Mouse (Mus musculus): ENCODE results near the gene Sart3. TPM values are rescaled to one million over a fixed set of nuclear protein-coding genes. Genes with fewer than 3 reads are reported as not detected.

Sart3 gene
- polyA plus RNA-seq, 1 experiment from 2014 or later: 32.0 TPM

- H3K36me3 ChIP-seq: no peaks in the 10 kb centered on the region
- H3K4me1 ChIP-seq: no peaks in the 10 kb centered on the region
- H3K4me3 ChIP-seq: no peak overlapping the region
- H3K9me3 ChIP-seq: no peaks in the 10 kb centered on the region
- H3K27me3 ChIP-seq (replicated peaks): peaks cover 50% of the 10 kb centered on the region
- ATAC-seq (ENCODE audit: extremely low read depth, insufficient number of reproducible peaks, low FRiP score, low TSS enrichment): no peak
- H3K9ac ChIP-seq: no peak overlapping the region
- no peak overlapping the region for H3K27ac ChIP-seq (replicated peaks)
- WGBS: 81% methylated on average over 10 of the region's 10 CpGs
- H3K4me2 ChIP-seq: no peak overlapping the region
These were observed 49.9 kb downstream of the Sart3 start for GRCm38 (mm10) chr5:113722224-113723013.

- Histone ChIP-seq H3K36me3 (no peaks in the 10 kb centered on the region), H3K9me3 (no peaks in the 10 kb centered on the region), H3K4me2 (no peak overlapping the region), H3K27me3 (replicated peaks) (peaks cover 34% of the 10 kb centered on the region), H3K4me1 (no peaks in the 10 kb centered on the region), H3K4me3 (no peak overlapping the region), H3K27ac (replicated peaks) (no peak overlapping the region), H3K9ac (no peak overlapping the region)
- no peak for ATAC-seq (ENCODE audit: extremely low read depth, insufficient number of reproducible peaks, low FRiP score, low TSS enrichment)
- whole genome bisulfite sequencing: 69% methylated on average over 8 of the region's 8 CpGs
These were observed 53.1 kb downstream of the Sart3 start for GRCm38 (mm10) chr5:113719221-113719661.

- 9% methylated on average over 12 of the region's 12 CpGs for WGBS
- Histone ChIP-seq H3K27ac (replicated peaks) (no peak overlapping the region), H3K36me3 (no peaks in the 10 kb centered on the region), H3K4me3 (no peak overlapping the region), H3K9ac (no peak overlapping the region), H3K27me3 (replicated peaks) (peaks cover 22% of the 10 kb centered on the region; the same call in 1 of the 2 replicates), H3K9me3 (no peaks in the 10 kb centered on the region), H3K4me2 (no peak overlapping the region), H3K4me1 (no peaks in the 10 kb centered on the region)
- no peak for ATAC-seq (ENCODE audit: extremely low read depth, insufficient number of reproducible peaks, low FRiP score, low TSS enrichment)
These were observed 55.5 kb downstream of the Sart3 start for GRCm38 (mm10) chr5:113716581-113717388.

- no peak overlapping the region for H3K9ac ChIP-seq
- peaks cover 14% of the 10 kb centered on the region; the same call in 1 of the 2 replicates for H3K27me3 ChIP-seq (replicated peaks)
- H3K36me3 ChIP-seq: no peaks in the 10 kb centered on the region
- no peak for ATAC-seq (ENCODE audit: extremely low read depth, insufficient number of reproducible peaks, low FRiP score, low TSS enrichment)
- H3K4me3 ChIP-seq: no peak overlapping the region
- no peak overlapping the region for H3K4me2 ChIP-seq
- 56% methylated on average over 2 of the region's 2 CpGs for WGBS
- no peak overlapping the region for H3K27ac ChIP-seq (replicated peaks)
- no peaks in the 10 kb centered on the region for H3K9me3 ChIP-seq
- no peaks in the 10 kb centered on the region for H3K4me1 ChIP-seq
These were observed 59.4 kb downstream of the Sart3 start for GRCm38 (mm10) chr5:113712861-113713260.

- no peaks in the 10 kb centered on the region for H3K9me3 ChIP-seq
- H3K4me3 ChIP-seq: no peak overlapping the region
- no peaks in the 10 kb centered on the region for H3K36me3 ChIP-seq
- no peaks in the 10 kb centered on the region for H3K4me1 ChIP-seq
- WGBS: 50% methylated on average over 21 of the region's 21 CpGs
- ATAC-seq (ENCODE audit: extremely low read depth, insufficient number of reproducible peaks, low FRiP score, low TSS enrichment): no peak
- H3K27me3 ChIP-seq (replicated peaks): peaks cover 20% of the 10 kb centered on the region
- H3K27ac ChIP-seq (replicated peaks): no peak overlapping the region
- H3K9ac ChIP-seq: no peak overlapping the region
- no peak overlapping the region for H3K4me2 ChIP-seq
These were observed 68.3 kb downstream of the Sart3 start for GRCm38 (mm10) chr5:113703803-113704585.

GRCm38 (mm10) chr5:113700388-113701023 lies 71.8 kb downstream of the Sart3 start:
- no peak overlapping the region for H3K9ac ChIP-seq
- no peaks in the 10 kb centered on the region for H3K36me3 ChIP-seq
- no peaks in the 10 kb centered on the region for H3K9me3 ChIP-seq
- H3K4me2 ChIP-seq: no peak overlapping the region
- no peak for ATAC-seq (ENCODE audit: extremely low read depth, insufficient number of reproducible peaks, low FRiP score, low TSS enrichment)
- H3K27me3 ChIP-seq (replicated peaks): peaks cover 21% of the 10 kb centered on the region
- no peak overlapping the region for H3K4me3 ChIP-seq
- 70% methylated on average over 19 of the region's 19 CpGs for whole genome bisulfite sequencing
- H3K4me1 ChIP-seq: no peaks in the 10 kb centered on the region
- H3K27ac ChIP-seq (replicated peaks): no peak overlapping the region

- no peaks in the 10 kb centered on the region for H3K36me3 ChIP-seq
- H3K27ac ChIP-seq (replicated peaks): no peak overlapping the region
- H3K9ac ChIP-seq: no peak overlapping the region
- no peak for ATAC-seq (ENCODE audit: extremely low read depth, insufficient number of reproducible peaks, low FRiP score, low TSS enrichment)
- no peak overlapping the region for H3K4me3 ChIP-seq
- peaks cover 7% of the 10 kb centered on the region for H3K27me3 ChIP-seq (replicated peaks)
- H3K4me1 ChIP-seq: no peaks in the 10 kb centered on the region
- WGBS: 44% methylated on average over 5 of the region's 5 CpGs
- no peak overlapping the region for H3K4me2 ChIP-seq
- no peaks in the 10 kb centered on the region; the same call in 1 of the 2 replicates for H3K9me3 ChIP-seq
These were observed 77.9 kb downstream of the Sart3 start for GRCm38 (mm10) chr5:113694415-113694814.

GRCm38 (mm10) chr5:113694000-113694399 lies 78.3 kb downstream of the Sart3 start:
- Histone ChIP-seq H3K4me2 (no peak overlapping the region), H3K27me3 (replicated peaks) (peaks cover 7% of the 10 kb centered on the region), H3K4me3 (no peak overlapping the region), H3K9me3 (no peaks in the 10 kb centered on the region; the same call in 1 of the 2 replicates), H3K4me1 (no peaks in the 10 kb centered on the region), H3K27ac (replicated peaks) (no peak overlapping the region), H3K36me3 (no peaks in the 10 kb centered on the region), H3K9ac (no peak overlapping the region)
- no peak for ATAC-seq (ENCODE audit: extremely low read depth, insufficient number of reproducible peaks, low FRiP score, low TSS enrichment)
- WGBS: 52% methylated on average over 4 of the region's 4 CpGs

- Histone ChIP-seq H3K27ac (replicated peaks) (no peak overlapping the region), H3K9ac (no peak overlapping the region), H3K27me3 (replicated peaks) (peaks cover 7% of the 10 kb centered on the region), H3K4me3 (no peak overlapping the region), H3K4me1 (no peaks in the 10 kb centered on the region), H3K4me2 (no peak overlapping the region), H3K9me3 (no peaks in the 10 kb centered on the region; the same call in 1 of the 2 replicates), H3K36me3 (no peaks in the 10 kb centered on the region)
- ATAC-seq (ENCODE audit: extremely low read depth, insufficient number of reproducible peaks, low FRiP score, low TSS enrichment): no peak
- WGBS: 79% methylated on average over 8 of the region's 8 CpGs
These were observed 79.0 kb downstream of the Sart3 start for GRCm38 (mm10) chr5:113693196-113693755.

Measured in heart, embryonic 13.5 days (tissue).